Mouse (Mus musculus) heart, adult 2 months (tissue): ENCODE measurements around the gene Carf. TPM values are rescaled to one million over a fixed set of nuclear protein-coding genes. Genes with fewer than 3 reads are reported as not detected.
"Not testable (repeated sequence)": the region's sequence is repeated elsewhere in the genome, so short reads cannot be mapped to it uniquely, and the experiment has no call there.

Experiments used
- DNase-seq, 2 experiments: peaks; one replicate each; pipeline ENCODE4 v3.0.0; 2021
- H3K27ac ChIP-seq: fragments of 200-600 bp; 2 replicates; pipeline ENCODE4 v1.8.1; 2022
- H3K27me3 ChIP-seq: fragments of 200-500 bp; 2 replicates; pipeline ENCODE4 v1.6.1; 2012; ENCODE audit warnings: mild to moderate bottlenecking, low read length, inconsistent platforms, mixed read lengths; ENCODE audit not compliant: control insufficient read depth, insufficient read depth
- H3K36me3 ChIP-seq: fragments of 200-500 bp; 2 replicates; pipeline ENCODE4 v1.6.1; 2012; ENCODE audit warnings: low read length, inconsistent platforms; ENCODE audit not compliant: control insufficient read depth, insufficient read depth
- H3K4me1 ChIP-seq: fragments of 200-500 bp; 2 replicates; pipeline ENCODE4 v1.6.1; 2011; ENCODE audit warnings: low read length; ENCODE audit not compliant: control insufficient read depth, insufficient read depth
- H3K4me3 ChIP-seq: fragments of 200-600 bp; 2 replicates; pipeline ENCODE4 v1.8.1; 2022
- H3K79me2 ChIP-seq: fragments of 200-500 bp; replicated peaks from 2 replicates; pipeline ENCODE4 v1.6.1; 2012; ENCODE audit warnings: mild to moderate bottlenecking, inconsistent platforms, low read length, moderate library complexity, mixed read lengths; ENCODE audit not compliant: control insufficient read depth, insufficient read depth
- H3K9ac ChIP-seq: fragments of 200-500 bp; 2 replicates; pipeline ENCODE4 v1.6.1; 2012; ENCODE audit warnings: low read depth, mild to moderate bottlenecking, control low read depth, inconsistent platforms, low read length, mixed read lengths
- CTCF ChIP-seq: fragments of 200-600 bp; IDR thresholded peaks from 2 replicates; pipeline ENCODE4 v1.8.1; 2022; ENCODE audit warnings: antibody characterized with exemption, mild to moderate bottlenecking, moderate library complexity
- EP300 ChIP-seq: fragments of 200-500 bp; IDR thresholded peaks from 2 replicates; pipeline ENCODE4 v1.6.1; 2011; ENCODE audit warnings: low read depth, low read length, control low read depth; ENCODE audit not compliant: insufficient read depth
- POLR2A ChIP-seq: fragments of 200-500 bp; IDR thresholded peaks from 2 replicates; pipeline ENCODE4 v1.6.1; 2011; ENCODE audit warnings: mild to moderate bottlenecking, low read depth, low read length, control low read depth; ENCODE audit not compliant: insufficient read depth
- WGBS: fragments of 180-500 bp; shearing (Covaris S2); methylation state at CpG from one replicate; pipeline ENCODE4 v1.1.7; 2018; 5-methylcytosine and 5-hydroxymethylcytosine counted together
- intact Hi-C: fragments of 180-260 bp; cut with DNase I; formaldehyde crosslinking; loops from one replicate; pipeline ENCODE4 v1.15.1; 2025
- polyA plus RNA-seq: library from polyadenylated mRNA; depleted of rRNA; stranded (reverse); fragments of >200 nt; gene quantifications from 2 replicates; pipeline ENCODE4 v1.2.3, GENCODE M21; 2012
- total RNA-seq, 2 experiments: library from RNA; stranded (reverse); gene quantifications; 2 replicates each; pipeline ENCODE4 v1.2.3; 2021

Gene Carf
- total and polyA plus RNA-seq, 3 experiments: 1.8 to 7.3 (median 6.8) TPM

DNA sequence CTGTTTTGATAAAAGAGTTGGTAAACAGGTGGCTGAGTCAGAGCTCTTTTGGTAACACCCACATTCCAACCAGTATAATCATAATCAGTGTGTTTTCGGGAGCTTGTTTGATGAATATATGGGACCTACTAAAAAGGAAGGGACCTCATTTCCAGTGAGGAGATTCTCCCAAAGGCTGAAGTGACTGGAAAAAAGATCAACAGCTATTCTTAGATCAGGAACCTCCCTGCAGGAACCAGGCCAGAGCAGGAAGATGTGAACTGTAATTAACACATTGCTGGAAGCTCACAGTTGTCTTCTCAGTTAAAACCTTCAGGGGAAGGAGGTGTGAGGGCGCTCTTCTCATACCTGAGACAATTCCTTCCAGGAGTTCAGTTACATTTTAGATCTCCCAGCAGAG is 71.6 kb downstream of the Carf start:
- intact Hi-C loops: loop anchor here (10.0 kb wide), 1 partner anchor 45 kb away; no protein-coding TSS in a partner anchor
- peak in 1 of 2 experiments; percentile 55 for DNase-seq

DNA sequence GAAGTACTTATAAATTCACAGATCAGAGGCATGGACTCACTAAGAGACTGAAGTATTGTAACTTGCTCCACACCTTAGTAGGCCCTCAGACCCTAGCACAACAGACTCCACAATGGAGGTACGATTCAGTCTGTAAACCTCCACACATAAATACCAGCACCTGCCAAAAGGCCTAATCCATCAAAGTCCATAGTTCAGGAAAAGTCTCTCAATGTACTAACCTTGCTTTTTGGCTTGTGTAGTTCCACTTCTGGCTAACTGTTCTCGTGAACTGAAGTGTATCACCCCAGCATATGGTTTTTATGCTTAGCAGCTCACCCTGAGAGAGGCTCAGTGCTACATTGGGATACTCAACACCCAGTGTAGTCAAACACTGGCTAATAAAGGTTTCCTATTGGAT is 72.2 kb downstream of the Carf start:
- peaks cover 3% of the 10 kb centered on the region for H3K4me1 ChIP-seq
- intact Hi-C loops: no loop called here
- H3K36me3 ChIP-seq: peaks cover 12% of the 10 kb centered on the region
- no peak overlapping the region for H3K4me3 ChIP-seq
- H3K9ac ChIP-seq: no peak overlapping the region
- H3K27ac ChIP-seq: peak overlapping the region; percentile 53
- H3K27me3 ChIP-seq: no peaks in the 10 kb centered on the region
- TF ChIP-seq POLR2A (no peak), EP300 (no peak), CTCF (no peak)
- 58% methylated on average over 2 of the region's 2 CpGs for WGBS
- H3K79me2 ChIP-seq: no peaks in the 10 kb centered on the region
- no peak for DNase-seq

More for the DNA sequence above, 71.6 kb downstream of the Carf start:
- no peaks in the 10 kb centered on the region for H3K79me2 ChIP-seq
- peaks cover 3% of the 10 kb centered on the region for H3K4me1 ChIP-seq
- H3K4me3 ChIP-seq: no peak overlapping the region
- peaks cover 12% of the 10 kb centered on the region for H3K36me3 ChIP-seq
- no peaks in the 10 kb centered on the region for H3K27me3 ChIP-seq
- H3K9ac ChIP-seq: no peak overlapping the region
- H3K27ac ChIP-seq: peak overlapping the region; percentile 70
- WGBS: 31% methylated on average over 2 of the region's 2 CpGs
- TF ChIP-seq POLR2A (peak; percentile 39; the same call in 1 of the 2 replicates), CTCF (0 out of 2 replicates have a peak, but pooled peaks have one; percentile 20), EP300 (no peak)

DNA sequence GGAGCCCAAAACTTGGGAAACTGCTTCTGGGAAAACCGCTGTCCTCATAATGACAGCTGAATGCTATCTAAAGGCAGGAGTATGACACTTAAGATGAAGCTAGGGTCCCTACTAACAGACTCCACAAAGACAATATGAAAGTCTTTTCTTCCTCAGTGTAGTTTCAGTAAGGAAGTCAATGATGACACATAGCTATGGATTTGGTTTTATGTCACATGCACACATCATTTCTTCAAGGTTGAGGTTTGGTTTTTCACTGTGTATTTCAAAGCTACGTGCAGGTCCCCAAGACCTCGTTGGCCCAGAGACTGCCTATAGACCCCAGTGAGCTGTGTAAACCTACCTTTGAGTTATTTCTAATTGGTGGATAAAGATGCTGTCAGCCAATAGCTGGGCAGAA is 75.1 kb downstream of the Carf start:
- H3K4me1 ChIP-seq: peaks cover 3% of the 10 kb centered on the region
- no peak overlapping the region for H3K4me3 ChIP-seq
- H3K79me2 ChIP-seq: no peaks in the 10 kb centered on the region
- no peak overlapping the region for H3K27ac ChIP-seq
- intact Hi-C loops: no loop called here
- H3K36me3 ChIP-seq: peaks cover 12% of the 10 kb centered on the region
- H3K9ac ChIP-seq: no peak overlapping the region
- no peak for DNase-seq
- WGBS: 80% methylated on average over 3 of the region's 3 CpGs
- no peaks in the 10 kb centered on the region for H3K27me3 ChIP-seq
- no peak for TF ChIP-seq CTCF
- no peak for TF ChIP-seq POLR2A
- TF ChIP-seq EP300: no peak

DNA sequence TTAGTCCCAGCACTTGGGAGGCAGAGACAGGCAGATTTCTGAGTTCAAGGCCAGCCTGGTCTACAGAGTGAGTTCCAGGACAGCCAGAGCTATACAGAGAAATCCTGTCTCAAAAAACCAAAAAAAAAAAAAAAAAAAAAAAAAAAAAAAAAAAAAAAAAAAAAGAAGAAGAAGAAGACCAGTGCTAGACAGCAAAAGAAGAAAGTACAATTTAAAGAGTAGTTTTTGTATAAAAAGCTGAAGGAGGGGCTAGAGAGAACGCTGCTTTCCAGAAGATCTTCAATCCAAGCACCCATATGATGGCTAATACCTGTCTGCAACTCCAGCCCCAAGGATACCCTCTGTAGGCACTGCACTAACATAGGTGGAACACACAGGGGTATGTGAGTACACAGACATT is 79.8 kb downstream of the Carf start:
- H3K4me3 ChIP-seq, H3K27me3 ChIP-seq, DNase-seq, H3K36me3 ChIP-seq, H3K4me1 ChIP-seq, H3K79me2 ChIP-seq, H3K9ac ChIP-seq, H3K27ac ChIP-seq, intact Hi-C loops: not testable (repeated sequence)
- 81% methylated on average over 1 of the region's 1 CpGs for WGBS

DNA sequence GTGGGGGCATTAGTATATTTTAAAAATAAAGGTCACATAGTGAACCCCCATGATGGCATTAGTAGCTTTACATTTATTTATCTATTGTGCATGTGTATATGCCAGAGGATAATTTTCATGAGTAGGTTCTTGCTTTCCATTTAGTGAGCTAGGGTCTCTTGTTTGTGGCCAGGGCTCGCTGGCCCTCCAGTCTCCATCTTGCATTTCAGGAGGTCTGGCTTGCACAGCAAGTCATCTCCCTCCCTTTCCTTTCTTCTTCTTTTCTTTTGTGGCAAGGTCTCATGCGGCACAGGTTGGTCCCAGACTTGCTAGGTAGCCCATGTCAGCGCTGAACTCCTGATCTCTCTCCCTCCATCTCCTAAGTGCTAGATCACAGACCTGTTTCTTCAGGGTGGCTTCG is 81.3 kb downstream of the Carf start:
- intact Hi-C loops: no loop called here
- WGBS: 44% methylated on average over 4 of the region's 4 CpGs
- Histone ChIP-seq H3K36me3 (peaks cover 12% of the 10 kb centered on the region), H3K27me3 (no peaks in the 10 kb centered on the region), H3K79me2 (no peaks in the 10 kb centered on the region), H3K9ac (0 out of 2 replicates have a peak overlapping the region, but pooled peaks have one; percentile 4), H3K4me1 (peaks cover 3% of the 10 kb centered on the region), H3K4me3 (peak overlapping the region; percentile 58), H3K27ac (peak overlapping the region; percentile 99)
- TF ChIP-seq EP300: no peak
- no peak for DNase-seq

DNA sequence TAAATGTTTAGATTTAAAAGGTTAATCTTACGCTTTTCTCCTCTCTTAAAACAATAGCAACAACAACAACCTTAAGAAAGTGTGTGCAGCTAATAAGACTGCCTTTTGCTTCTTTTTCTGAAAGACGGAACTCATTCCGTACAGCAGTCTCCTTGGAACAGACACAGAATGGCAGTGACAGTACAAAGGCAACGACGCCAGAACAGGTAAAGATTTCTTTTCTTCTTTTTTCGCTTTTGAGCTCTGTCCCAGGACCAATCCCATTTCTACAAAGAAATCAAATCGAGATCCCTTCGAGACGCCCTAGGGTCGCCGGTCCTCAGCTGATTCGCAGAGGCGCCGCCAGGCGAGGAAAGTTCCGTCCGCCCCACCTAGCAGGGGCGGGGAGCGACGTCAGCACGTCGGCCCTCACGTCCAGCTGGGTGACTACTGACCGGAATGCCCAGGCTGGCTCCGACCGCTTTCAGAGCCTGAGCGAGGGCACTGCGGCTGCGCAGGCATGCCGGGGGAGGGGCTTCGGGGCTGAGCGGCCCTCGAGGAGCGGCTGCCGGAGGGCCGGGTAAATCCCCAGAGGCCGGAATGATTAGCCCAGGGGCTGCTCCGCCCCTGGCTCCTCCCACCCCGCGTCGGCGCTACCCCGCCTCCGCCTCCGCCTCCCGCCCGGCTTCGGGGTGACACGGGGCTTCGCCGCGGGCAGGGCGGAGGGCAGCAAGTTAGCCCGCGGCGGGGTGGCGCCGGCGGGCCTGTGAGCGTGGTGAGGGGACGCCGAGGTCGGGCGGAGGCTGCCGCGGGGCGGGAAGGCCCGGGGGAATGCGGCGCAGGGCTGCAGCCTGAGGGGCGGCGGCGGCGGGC is 82.1 kb downstream of the Carf start, which contains the start of gene Nbeal1:
Gene Nbeal1, plus strand, starts transcription at position 668 of the 852 bp plus-strand sequence.
- H3K79me2 ChIP-seq: no peaks in the 10 kb centered on the region
- peak within 1 kb of the TSS; percentile 96 for H3K9ac ChIP-seq
- peak; percentile 99 to 100 for DNase-seq
- WGBS: 1% methylated on average over 72 of the region's 74 CpGs
- TF ChIP-seq CTCF: peak; percentile 63
- TF ChIP-seq EP300: peak; percentile 82; the same call in 1 of the 2 replicates
- TF ChIP-seq POLR2A: peak; percentile 98
- no peaks in the 10 kb centered on the region for H3K27me3 ChIP-seq
- H3K36me3 ChIP-seq: peaks cover 18% of the 10 kb centered on the region
- H3K4me1 ChIP-seq: peaks cover 5% of the 10 kb centered on the region
- peak within 1 kb of the TSS; percentile 99 for H3K27ac ChIP-seq
- intact Hi-C loops: loop anchor here (5.0 kb wide), 1 partner anchor 83 kb away; the partner anchor contains the start of genes Carf and Wdr12
- peak within 1 kb of the TSS; percentile 69 for H3K4me3 ChIP-seq
